Mouse (Mus musculus) c-Kit-positive CD71-negative TER-119-negative erythroid progenitor cells, embryonic 14.5 days (primary cell): ENCODE data around the gene Gdf7.

ENCODE experiments used
- DNase-seq: peaks from one replicate; pipeline ENCODE4 v3.0.0-alpha.2; 2013; ENCODE audit warnings: low read depth

The Gdf7 gene

DNA sequence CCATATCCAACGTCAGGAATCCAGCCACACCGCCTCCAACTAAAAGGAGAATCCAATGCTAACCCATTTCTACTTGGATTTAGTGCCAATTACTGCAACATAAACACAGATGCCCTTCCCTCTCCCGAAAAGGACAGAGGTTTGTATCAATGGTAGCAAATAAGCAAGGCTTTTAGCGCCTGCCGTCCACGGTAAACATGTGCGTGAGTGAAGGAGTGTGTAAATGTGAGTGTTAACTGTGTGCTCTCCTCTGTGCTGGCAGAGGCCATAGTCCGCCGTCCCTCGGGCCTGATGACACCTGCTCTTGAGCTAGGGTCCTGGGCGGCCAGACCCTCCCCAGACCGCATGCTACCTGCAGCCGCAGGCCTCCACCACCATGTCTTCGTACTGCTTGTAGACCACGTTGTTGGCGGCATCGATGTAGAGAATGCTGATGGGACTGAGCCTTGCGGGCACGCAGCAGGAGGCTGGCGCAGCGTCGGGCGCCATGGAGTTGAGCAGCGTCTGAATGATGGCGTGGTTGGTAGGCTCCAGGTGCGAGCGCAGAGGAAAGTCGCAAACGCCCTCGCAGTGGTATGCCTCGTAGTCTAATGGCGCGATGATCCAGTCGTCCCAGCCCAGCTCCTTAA lies 4.1 kb downstream of the Gdf7 start:
- no peak for DNase-seq

DNA sequence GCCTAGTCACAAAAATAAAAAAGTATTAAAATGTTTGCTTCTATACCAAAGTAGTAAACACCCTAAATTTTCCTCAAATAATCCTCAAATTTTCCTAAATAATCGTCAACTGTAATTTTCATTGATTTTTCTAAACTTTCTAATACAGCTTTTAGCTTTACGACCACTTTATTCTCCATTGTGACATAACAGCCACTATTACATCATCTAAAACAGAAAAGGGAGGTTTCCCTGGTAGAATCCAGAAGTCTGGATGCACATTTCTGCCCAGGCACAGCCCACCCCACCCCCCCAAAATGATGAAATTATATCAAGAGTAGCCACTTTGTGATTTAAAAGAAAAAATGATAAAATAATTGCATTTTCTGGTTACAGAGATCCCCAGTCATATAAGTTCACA lies 5.6 kb downstream of the Gdf7 start:
- DNase-seq = no peak

- peak; percentile 29 for DNase-seq
These were observed 6.3 kb downstream of the Gdf7 start for GRCm38 (mm10) chr12:8295307-8295913.

GRCm38 (mm10) chr12:8291157-8291853 lies 10.4 kb downstream of the Gdf7 start:
- DNase-seq = no peak

DNA sequence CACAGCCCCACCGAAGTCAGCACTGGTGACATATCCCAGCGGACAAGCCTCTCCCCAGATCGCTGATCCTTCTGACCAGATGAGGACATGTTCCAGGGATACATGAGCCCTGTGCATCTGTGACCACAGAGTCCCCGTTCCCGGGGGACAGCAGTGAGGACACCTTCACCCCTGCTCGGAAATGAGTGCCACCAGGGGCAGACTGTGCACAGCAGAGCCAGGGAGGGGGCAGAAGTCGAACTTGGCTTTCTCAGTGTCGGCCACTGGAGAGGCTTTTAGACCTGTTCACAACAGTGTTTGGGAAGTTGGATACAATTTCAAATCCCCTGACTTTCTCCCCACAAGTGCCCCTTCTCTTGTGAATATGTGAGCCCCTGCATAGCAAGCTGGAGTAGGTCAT lies 12.3 kb downstream of the Gdf7 start:
- DNase-seq = no peak

GRCm38 (mm10) chr12:8289099-8289498 lies 12.7 kb downstream of the Gdf7 start:
- no peak for DNase-seq

DNA sequence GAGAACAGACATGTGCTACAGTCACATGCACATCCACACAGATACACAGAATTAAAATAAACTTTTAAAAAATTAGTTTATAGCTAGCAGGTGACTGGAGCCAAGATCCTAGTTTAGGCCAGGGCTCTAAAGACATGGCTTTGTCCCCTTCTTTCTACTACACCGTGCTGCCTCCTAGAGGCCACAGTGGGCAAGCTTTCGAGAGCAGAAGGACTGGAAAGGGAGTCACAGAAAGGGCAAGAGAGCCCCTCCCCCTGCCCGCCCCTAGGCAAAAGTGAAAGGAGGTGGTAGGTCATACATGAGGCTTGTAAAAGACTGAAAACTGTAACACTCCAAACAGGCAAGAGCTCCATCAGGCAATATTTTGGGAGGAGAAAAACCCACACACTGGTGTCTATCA lies 13.8 kb downstream of the Gdf7 start:
- no peak for DNase-seq

GRCm38 (mm10) chr12:8281225-8282017 lies 20.3 kb downstream of the Gdf7 start:
- no peak for DNase-seq

DNA sequence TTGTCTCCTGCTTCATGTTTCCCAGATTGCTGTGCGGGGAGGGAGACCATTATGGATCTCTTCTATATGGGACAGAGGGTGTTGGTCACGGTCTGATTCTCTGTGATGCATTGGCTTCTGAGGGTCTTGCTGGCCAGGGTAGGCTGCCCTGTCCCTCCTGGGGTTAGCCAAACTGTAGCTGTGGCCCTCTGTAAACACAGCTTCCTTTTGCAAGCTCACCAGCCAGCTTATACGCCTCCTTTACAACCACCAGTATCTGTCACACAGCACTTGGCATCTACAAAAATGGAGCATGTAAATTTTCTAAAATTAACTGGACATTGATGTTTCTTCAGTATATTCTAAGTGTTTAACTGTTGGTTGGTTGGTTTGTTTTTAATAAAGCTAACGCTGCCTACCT lies 26.3 kb downstream of the Gdf7 start:
- no peak for DNase-seq

- no peak for DNase-seq
These were observed 28.1 kb downstream of the Gdf7 start for GRCm38 (mm10) chr12:8273471-8274171.

DNA sequence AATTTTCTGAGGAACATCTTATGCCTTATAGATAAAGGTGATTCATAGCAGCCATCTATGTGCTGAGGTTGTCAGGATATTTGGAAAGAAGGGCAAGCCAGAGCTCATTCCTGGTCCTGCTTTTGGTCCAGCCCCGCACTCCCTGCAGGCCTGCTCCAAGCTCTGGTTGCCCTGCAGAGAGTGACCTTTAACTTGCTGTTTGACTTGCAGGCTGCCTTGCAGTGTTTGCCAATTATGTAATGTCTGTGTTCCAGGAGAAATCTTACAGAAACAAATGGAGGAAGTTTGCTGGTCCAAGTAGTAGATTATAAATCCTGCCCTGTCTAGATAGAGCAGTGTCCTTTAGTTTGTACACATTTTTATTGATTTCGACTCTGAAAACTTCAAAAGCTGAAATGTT lies 30.3 kb downstream of the Gdf7 start:
- no peak for DNase-seq

DNA sequence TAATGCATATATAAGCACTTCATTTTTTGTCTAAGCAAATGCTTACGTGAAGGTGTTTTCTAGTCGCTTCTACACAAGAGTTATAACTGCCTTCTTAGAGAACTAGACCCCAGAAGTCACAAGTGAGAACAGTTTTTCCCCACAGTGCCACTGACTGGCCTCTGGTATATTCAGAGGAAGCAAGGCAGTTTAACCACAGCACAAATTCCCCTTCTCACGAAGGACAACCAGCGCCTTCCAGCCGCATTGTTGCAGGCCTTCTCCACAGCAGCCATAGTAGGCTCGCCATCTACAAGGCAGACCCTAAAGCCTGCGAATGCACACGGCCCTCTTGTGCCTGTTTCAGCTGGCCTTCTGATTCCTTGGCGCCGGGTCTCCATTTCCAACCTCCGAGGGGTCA lies 32.1 kb downstream of the Gdf7 start:
- DNase-seq = no peak

DNA sequence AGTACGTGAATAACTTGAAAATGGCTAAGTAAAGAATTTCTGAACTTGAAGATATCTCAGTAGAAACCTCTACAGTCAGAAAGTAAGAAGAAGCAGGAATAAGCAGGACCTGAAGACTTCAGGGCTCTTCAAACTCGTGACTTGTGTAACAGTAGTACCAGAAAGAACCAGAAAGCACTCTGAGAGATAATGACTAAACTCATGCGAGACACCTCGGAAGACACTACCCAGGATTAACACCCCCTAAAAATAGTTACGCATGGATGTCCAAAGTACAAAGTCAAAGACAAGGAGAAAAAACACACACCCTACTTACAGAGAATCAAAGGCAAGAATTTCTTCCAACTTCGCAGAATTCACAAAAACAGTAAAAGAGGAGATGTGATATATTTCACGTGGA lies 35.4 kb downstream of the Gdf7 start:
- DNase-seq = no peak

DNA sequence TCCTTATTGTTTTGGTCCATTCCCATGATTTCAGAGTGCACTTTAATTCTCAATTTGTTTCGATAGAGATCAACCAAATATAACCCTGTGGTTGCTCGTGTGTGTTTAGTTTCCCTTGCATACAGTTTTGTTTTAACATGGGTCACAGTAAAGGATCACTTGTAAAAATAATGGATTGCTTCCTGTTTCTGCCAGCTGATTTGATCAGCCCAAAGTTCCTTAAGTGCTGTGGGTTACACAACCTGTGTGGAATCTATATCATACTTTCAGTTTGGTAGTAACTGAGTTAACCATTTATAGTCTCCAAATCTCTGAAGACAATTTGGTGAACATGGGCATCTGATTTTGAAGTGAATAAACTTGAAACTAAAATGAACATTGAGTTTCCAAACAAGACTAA lies 41.5 kb downstream of the Gdf7 start:
- no peak for DNase-seq
